Mouse (Mus musculus) myocyte (in vitro differentiated cells): ENCODE data around the gene Hmox2. TPM values are rescaled to one million over a fixed set of nuclear protein-coding genes. Genes with fewer than 3 reads are reported as not detected.

Source experiments
- H3K27me3 ChIP-seq: one replicate; pipeline ENCODE4 v1.6.1; 2011; ENCODE audit not compliant: control insufficient read depth, insufficient read depth, insufficient read length
- H3K36me3 ChIP-seq: one replicate; pipeline ENCODE4 v1.6.1; 2011; ENCODE audit not compliant: control insufficient read depth, insufficient read depth
- H3K4me2 ChIP-seq: one replicate; pipeline ENCODE4 v1.6.1; 2011; ENCODE audit warnings: low read depth, control low read depth
- H3K4me3 ChIP-seq: one replicate; pipeline ENCODE4 v1.5.1; 2011; ENCODE audit warnings: mild to moderate bottlenecking, control low read depth, moderate library complexity
- H3K79me2 ChIP-seq: one replicate; pipeline ENCODE4 v1.6.1; 2011; ENCODE audit not compliant: control insufficient read depth, insufficient read depth
- H3ac ChIP-seq: one replicate; pipeline ENCODE4 v1.6.1; 2011; ENCODE audit not compliant: control insufficient read depth, insufficient read length
- CEBPB ChIP-seq: IDR thresholded peaks from 2 replicates; pipeline ENCODE4 v1.6.1; 2011; ENCODE audit warnings: mild to moderate bottlenecking, moderate library complexity; ENCODE audit not compliant: poor library complexity, insufficient read depth, severe bottlenecking
- E2F4 ChIP-seq: IDR thresholded peaks from one replicate; pipeline ENCODE4 v1.6.1; 2011; ENCODE audit warnings: mild to moderate bottlenecking, control low read depth, moderate library complexity; ENCODE audit not compliant: insufficient read depth
- MAX ChIP-seq: IDR thresholded peaks from one replicate; pipeline ENCODE4 v1.6.1; 2011; ENCODE audit warnings: low read depth, mild to moderate bottlenecking, control low read depth
- MYOD1 ChIP-seq, 3 experiments: IDR thresholded peaks; one replicate each; pipeline ENCODE4 v1.6.1; 2011; ENCODE audit warnings: control low read depth in 2 of 3, low read depth in 2 of 3, mild to moderate bottlenecking in 2 of 3, moderate library complexity in 1 of 3; ENCODE audit not compliant: insufficient read length in 2 of 3, control insufficient read depth in 1 of 3
- MYOG ChIP-seq, 3 experiments: IDR thresholded peaks; one replicate each; pipeline ENCODE4 v1.6.1; 2011; ENCODE audit warnings: control low read depth in 2 of 3, low read depth in 2 of 3, mild to moderate bottlenecking in 2 of 3; ENCODE audit not compliant: insufficient read length in 2 of 3, control insufficient read depth in 1 of 3, insufficient read depth in 1 of 3
- POLR2A ChIP-seq: IDR thresholded peaks from one replicate; pipeline ENCODE4 v1.6.1; 2011; ENCODE audit warnings: low read depth, mild to moderate bottlenecking, control low read depth, moderate library complexity; ENCODE audit not compliant: insufficient read length
- POLR2AphosphoS2 ChIP-seq: IDR thresholded peaks from one replicate; pipeline ENCODE4 v1.6.1; 2011; ENCODE audit warnings: low read depth, control low read depth; ENCODE audit not compliant: insufficient read length
- REST ChIP-seq: IDR thresholded peaks from one replicate; pipeline ENCODE4 v1.6.1; 2011; ENCODE audit warnings: mild to moderate bottlenecking, control low read depth, moderate library complexity; ENCODE audit not compliant: insufficient read depth, insufficient read length
- SRF ChIP-seq: IDR thresholded peaks from one replicate; pipeline ENCODE4 v1.6.1; 2011; ENCODE audit warnings: low read depth; ENCODE audit not compliant: control insufficient read depth, insufficient read length
- TCF12 ChIP-seq: IDR thresholded peaks from one replicate; pipeline ENCODE4 v1.6.1; 2011; ENCODE audit warnings: mild to moderate bottlenecking, control low read depth; ENCODE audit not compliant: poor library complexity, insufficient read depth, severe bottlenecking
- TCF3 ChIP-seq: IDR thresholded peaks from one replicate; pipeline ENCODE4 v1.6.1; 2011; ENCODE audit warnings: low read depth, control low read depth; ENCODE audit not compliant: insufficient read length
- USF1 ChIP-seq: IDR thresholded peaks from one replicate; pipeline ENCODE4 v1.6.1; 2011; ENCODE audit warnings: low read depth, mild to moderate bottlenecking, control low read depth, moderate library complexity
- polyA plus RNA-seq: library from polyadenylated mRNA; unstranded; fragments of >200 nt; fragmentation: generic; extraction: Trizol; gene quantifications from one replicate; pipeline ENCODE4 v1.2.1, GENCODE M21; 2012; ENCODE audit warnings: missing spikeins

Hmox2 gene
- polyA plus RNA-seq, 1 experiment = 46.7 TPM

DNA sequence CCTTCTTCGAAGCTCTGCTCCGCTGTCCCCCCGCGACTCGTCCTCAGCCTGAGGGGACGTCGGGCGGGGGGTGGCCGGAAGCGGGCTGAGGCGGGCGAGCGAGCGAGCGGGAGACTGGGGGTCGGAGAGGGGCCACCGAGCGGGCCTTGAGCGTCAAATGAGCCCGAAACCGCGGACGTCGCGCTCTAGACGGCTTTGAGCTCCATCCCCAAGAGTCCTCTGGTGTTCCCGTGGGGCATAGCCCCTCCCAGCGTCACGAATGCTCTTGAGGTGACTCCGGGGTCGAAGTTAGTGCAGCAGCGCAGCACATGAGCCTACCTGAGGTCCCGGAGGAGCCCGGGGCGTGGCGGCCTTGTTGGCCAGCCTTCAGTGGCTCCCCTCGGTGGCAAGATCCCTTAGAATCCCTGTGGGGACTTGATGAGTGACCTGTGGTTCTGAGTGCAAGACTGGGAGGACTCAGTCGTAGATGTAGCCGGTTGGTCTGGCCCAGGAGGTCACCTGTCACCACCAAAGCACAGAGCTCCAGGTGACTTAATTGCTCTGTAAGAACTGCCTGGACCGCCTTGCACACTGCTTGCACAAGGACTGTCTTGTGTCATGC, 467 bp downstream of the Hmox2 start:
- TF ChIP-seq MAX (no peak), USF1 (no peak), E2F4 (no peak), TCF12 (no peak)
- Histone ChIP-seq H3K79me2 (peaks cover 46% of the 10 kb centered on the region), H3K36me3 (no peaks in the 10 kb centered on the region), H3K4me2 (peak overlapping the region; percentile 96), H3K27me3 (no peaks in the 10 kb centered on the region), H3K4me3 (peak overlapping the region; percentile 74), H3ac (peak overlapping the region; percentile 43)

DNA sequence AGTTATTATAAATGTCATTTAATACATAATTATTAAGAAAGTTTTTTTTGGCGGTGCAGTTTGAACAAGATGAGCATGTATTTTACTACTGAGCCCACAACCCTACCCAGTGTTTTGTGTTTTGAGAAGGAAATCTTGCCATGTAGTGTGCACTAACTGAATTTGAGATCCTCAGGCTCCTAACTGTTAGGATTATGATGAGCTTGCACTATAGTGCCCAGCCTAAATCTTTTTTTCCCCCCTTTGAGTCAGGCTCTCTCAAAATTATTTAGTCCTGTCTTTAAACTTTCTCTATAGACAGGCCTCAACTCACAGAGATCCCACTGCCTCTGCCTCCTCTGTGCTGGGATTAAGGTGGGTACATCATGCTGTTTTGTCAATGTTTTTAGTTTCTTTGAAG, 1.4 kb downstream of the Hmox2 start:
- no peak for TF ChIP-seq POLR2AphosphoS2
- TF ChIP-seq MAX = no peak
- no peak for TF ChIP-seq E2F4
- no peak for TF ChIP-seq POLR2A
- TF ChIP-seq SRF = no peak
- TF ChIP-seq TCF3 = no peak
- no peak for TF ChIP-seq CEBPB
- TF ChIP-seq REST = no peak
- no peak for TF ChIP-seq MYOG (IDR thresholded peaks at IDR 0.05; ENCODE audit: control insufficient read depth in 1 of 3, insufficient read depth in 1 of 3, insufficient read length in 2 of 3, low read depth in 2 of 3)
- TF ChIP-seq MYOD1 (IDR thresholded peaks at IDR 0.05; ENCODE audit: control insufficient read depth in 1 of 3, insufficient read length in 2 of 3, low read depth in 2 of 3) = no peak
- no peak for TF ChIP-seq USF1
- TF ChIP-seq TCF12 = no peak
- no peaks in the 10 kb centered on the region for H3K36me3 ChIP-seq
- no peak overlapping the region for H3ac ChIP-seq
- no peaks in the 10 kb centered on the region for H3K27me3 ChIP-seq
- peak overlapping the region; percentile 96 for H3K4me2 ChIP-seq
- H3K79me2 ChIP-seq = peaks cover 54% of the 10 kb centered on the region
- H3K4me3 ChIP-seq = peak overlapping the region; percentile 74

DNA sequence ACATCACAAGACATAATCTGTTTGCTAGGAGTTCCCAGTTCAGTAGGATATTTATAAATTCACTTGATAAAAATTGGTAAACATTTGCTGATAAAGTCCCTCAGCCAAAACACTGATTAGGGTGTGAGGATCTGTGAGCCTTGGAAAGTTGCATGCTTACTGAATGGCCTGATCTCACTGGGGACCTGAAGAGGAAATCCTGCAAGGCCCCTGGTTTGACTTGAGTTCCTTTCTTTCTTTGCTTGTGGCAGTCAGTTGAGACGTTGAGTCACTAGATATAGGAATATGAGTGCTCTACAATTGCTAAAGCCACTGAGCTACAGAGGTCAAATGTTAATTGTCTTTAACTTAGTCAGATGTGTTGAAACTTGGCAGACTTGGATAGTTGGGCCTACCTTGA, 1.8 kb downstream of the Hmox2 start:
- Histone ChIP-seq H3ac (no peak overlapping the region), H3K4me2 (peak overlapping the region; percentile 96), H3K4me3 (no peak overlapping the region), H3K36me3 (no peaks in the 10 kb centered on the region), H3K27me3 (no peaks in the 10 kb centered on the region), H3K79me2 (peaks cover 55% of the 10 kb centered on the region)
- TF ChIP-seq MYOD1 (IDR thresholded peaks at IDR 0.05; ENCODE audit: control insufficient read depth in 1 of 3, insufficient read length in 2 of 3, low read depth in 2 of 3) (no peak), TCF3 (no peak), CEBPB (no peak), MYOG (IDR thresholded peaks at IDR 0.05; ENCODE audit: control insufficient read depth in 1 of 3, insufficient read depth in 1 of 3, insufficient read length in 2 of 3, low read depth in 2 of 3) (no peak), POLR2A (no peak), TCF12 (no peak), SRF (no peak), E2F4 (no peak), MAX (no peak), USF1 (no peak), REST (no peak), POLR2AphosphoS2 (no peak)

DNA sequence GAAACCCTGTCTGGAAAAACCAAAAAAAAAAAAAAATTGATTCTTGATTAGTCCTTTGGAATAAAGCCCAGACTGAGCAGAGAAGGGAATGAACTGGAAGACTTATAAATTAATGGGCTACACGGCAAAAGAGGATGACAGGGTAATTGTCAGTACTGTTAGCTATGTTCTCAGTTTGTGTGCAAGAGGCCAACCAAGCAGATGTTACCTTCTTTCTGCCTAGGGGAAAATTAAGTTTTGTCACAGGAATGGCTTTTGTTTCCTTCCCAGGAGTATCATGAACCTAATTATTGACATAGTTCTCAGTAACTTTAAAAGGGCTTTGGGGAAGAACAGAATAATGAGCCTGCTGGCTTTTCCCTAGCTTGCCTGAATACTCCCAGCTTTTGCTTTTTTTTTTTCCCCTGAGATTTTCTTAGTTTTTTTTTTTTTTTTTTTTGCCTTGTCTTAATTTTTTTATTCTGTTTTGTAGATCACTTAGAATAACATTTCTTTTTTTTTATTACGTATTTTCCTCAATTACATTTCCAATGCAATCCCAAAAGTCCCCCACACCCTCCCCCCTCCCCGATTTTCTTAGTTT, 4.7 kb downstream of the Hmox2 start:
- Histone ChIP-seq H3K4me2 (no peak overlapping the region), H3K79me2 (peaks cover 82% of the 10 kb centered on the region), H3K36me3 (no peaks in the 10 kb centered on the region), H3ac (no peak overlapping the region), H3K4me3 (no peak overlapping the region), H3K27me3 (no peaks in the 10 kb centered on the region)
- TF ChIP-seq E2F4 (no peak), POLR2A (no peak), SRF (no peak), REST (no peak), MYOG (IDR thresholded peaks at IDR 0.05; ENCODE audit: control insufficient read depth in 1 of 3, insufficient read depth in 1 of 3, insufficient read length in 2 of 3, low read depth in 2 of 3) (no peak), POLR2AphosphoS2 (no peak), TCF12 (no peak), USF1 (no peak), MAX (no peak), CEBPB (no peak), MYOD1 (IDR thresholded peaks at IDR 0.05; ENCODE audit: control insufficient read depth in 1 of 3, insufficient read length in 2 of 3, low read depth in 2 of 3) (no peak)

DNA sequence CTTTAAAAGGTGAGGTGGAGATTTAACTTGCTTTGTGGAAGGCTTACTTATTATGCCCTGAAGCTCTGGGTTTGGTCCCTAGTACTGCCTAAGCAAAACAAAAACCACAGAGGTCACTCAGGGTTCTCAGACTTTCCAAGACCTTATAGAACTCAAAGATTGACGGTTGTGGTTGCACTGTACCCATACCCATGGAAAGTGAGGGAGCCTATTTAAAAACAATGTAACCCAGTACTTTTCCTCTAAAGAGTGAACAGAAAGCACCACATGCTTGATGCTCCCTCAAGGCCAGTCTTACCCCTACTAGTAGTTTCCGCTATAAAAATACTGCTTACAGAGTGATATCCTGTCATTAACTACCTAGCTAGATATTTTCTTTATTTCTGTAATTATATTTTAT, 10.1 kb downstream of the Hmox2 start:
- TF ChIP-seq MYOG (IDR thresholded peaks at IDR 0.05; ENCODE audit: control insufficient read depth in 1 of 3, insufficient read depth in 1 of 3, insufficient read length in 2 of 3, low read depth in 2 of 3) (no peak), POLR2A (no peak), CEBPB (no peak), USF1 (no peak), MYOD1 (IDR thresholded peaks at IDR 0.05; ENCODE audit: control insufficient read depth in 1 of 3, insufficient read length in 2 of 3, low read depth in 2 of 3) (no peak), MAX (no peak), TCF12 (no peak), E2F4 (no peak), POLR2AphosphoS2 (no peak), TCF3 (no peak), SRF (no peak), REST (no peak)
- H3K79me2 ChIP-seq = peaks cover 48% of the 10 kb centered on the region
- H3K4me3 ChIP-seq = no peak overlapping the region
- H3ac ChIP-seq = no peak overlapping the region
- H3K36me3 ChIP-seq = no peaks in the 10 kb centered on the region
- H3K27me3 ChIP-seq = no peaks in the 10 kb centered on the region
- no peak overlapping the region for H3K4me2 ChIP-seq
